Mouse (Mus musculus) midbrain, embryonic 12.5 days (tissue): ENCODE measurements at regions not wholly inside any gene's neighbourhood (a gene's known extent, or its start where the extent isn't known, plus 50 kb on each side); places are given as distances from the start of the nearest gene placed in this dataset.

ENCODE experiments used
- ATAC-seq: fragments of 200-750 bp; cut with Nextera tagmentation; 2 replicates; pipeline ENCODE4 v1.8.0; 2017; ENCODE audit warnings: low read depth, moderate TSS enrichment, moderate library complexity; ENCODE audit not compliant: low FRiP score
- H3K27ac ChIP-seq: fragments of 300-500 bp; sonication (generic); replicated peaks from 2 replicates; pipeline ENCODE4 v1.5.1; 2016; ENCODE audit warnings: mild to moderate bottlenecking
- H3K27me3 ChIP-seq: fragments of 300-500 bp; sonication (generic); 2 replicates; pipeline ENCODE4 v1.6.1; 2016; ENCODE audit warnings: mild to moderate bottlenecking
- H3K36me3 ChIP-seq: fragments of 300-500 bp; sonication (generic); 2 replicates; pipeline ENCODE4 v1.6.1; 2016
- H3K4me1 ChIP-seq: fragments of 300-500 bp; sonication (generic); 2 replicates; pipeline ENCODE4 v1.6.1; 2016
- H3K4me2 ChIP-seq: fragments of 300-500 bp; sonication (generic); replicated peaks from 2 replicates; pipeline ENCODE4 v1.6.1; 2016; ENCODE audit warnings: mild to moderate bottlenecking, moderate library complexity
- H3K4me3 ChIP-seq: fragments of 300-500 bp; sonication (generic); 2 replicates; pipeline ENCODE4 v1.5.1; 2016; ENCODE audit warnings: mild to moderate bottlenecking
- H3K9ac ChIP-seq: fragments of 300-500 bp; sonication (generic); replicated peaks from 2 replicates; pipeline ENCODE4 v1.6.1; 2016; ENCODE audit warnings: mild to moderate bottlenecking, moderate library complexity
- H3K9me3 ChIP-seq: fragments of 300-500 bp; sonication (generic); 2 replicates; pipeline ENCODE4 v1.6.1; 2016; ENCODE audit warnings: mild to moderate bottlenecking
- WGBS: fragments of 180-500 bp; shearing (Covaris S2); methylation state at CpG from one replicate; pipeline ENCODE4 v1.1.7; 2016; 5-methylcytosine and 5-hydroxymethylcytosine counted together

DNA sequence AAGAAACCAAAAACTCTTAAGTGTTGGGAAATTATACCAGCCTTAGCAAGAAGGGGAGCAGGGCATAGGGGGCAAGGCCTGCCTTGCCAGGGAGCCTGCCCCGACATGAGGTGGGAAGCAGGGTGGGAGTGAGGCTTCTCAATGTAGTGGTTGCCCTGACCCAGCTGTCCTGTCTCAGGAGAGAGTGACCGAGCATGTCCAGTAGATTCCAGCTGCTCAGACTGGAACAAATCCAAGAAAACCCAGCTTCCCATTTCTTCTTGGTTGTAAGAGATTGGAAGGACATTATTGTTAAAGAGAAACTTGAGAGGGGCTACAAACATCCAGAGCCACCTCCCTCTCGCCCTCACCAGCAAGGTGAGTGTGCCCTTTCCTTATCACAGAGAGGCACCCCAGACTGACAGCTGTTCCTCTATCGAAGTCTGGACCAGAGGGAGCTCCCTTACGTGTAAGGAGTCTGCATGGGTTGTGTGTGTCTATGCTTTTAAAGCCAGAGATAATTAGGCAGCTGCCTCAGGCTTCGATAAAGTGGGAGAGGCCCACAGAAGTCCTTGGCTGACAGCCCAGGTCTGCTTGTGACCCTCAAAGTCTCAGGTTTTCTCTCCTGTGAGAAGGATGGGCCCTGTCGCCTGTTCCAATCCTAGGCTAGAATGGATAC, 608.1 kb downstream of the Zfp706 start:
- 68% methylated on average over 7 of the region's 7 CpGs for WGBS
- Histone ChIP-seq H3K27ac (no peak overlapping the region), H3K27me3 (no peaks in the 10 kb centered on the region), H3K9me3 (no peaks in the 10 kb centered on the region), H3K4me1 (peaks cover 17% of the 10 kb centered on the region), H3K4me3 (no peak overlapping the region), H3K36me3 (no peaks in the 10 kb centered on the region), H3K9ac (no peak overlapping the region), H3K4me2 (no peak overlapping the region)
- ATAC-seq = no peak

DNA sequence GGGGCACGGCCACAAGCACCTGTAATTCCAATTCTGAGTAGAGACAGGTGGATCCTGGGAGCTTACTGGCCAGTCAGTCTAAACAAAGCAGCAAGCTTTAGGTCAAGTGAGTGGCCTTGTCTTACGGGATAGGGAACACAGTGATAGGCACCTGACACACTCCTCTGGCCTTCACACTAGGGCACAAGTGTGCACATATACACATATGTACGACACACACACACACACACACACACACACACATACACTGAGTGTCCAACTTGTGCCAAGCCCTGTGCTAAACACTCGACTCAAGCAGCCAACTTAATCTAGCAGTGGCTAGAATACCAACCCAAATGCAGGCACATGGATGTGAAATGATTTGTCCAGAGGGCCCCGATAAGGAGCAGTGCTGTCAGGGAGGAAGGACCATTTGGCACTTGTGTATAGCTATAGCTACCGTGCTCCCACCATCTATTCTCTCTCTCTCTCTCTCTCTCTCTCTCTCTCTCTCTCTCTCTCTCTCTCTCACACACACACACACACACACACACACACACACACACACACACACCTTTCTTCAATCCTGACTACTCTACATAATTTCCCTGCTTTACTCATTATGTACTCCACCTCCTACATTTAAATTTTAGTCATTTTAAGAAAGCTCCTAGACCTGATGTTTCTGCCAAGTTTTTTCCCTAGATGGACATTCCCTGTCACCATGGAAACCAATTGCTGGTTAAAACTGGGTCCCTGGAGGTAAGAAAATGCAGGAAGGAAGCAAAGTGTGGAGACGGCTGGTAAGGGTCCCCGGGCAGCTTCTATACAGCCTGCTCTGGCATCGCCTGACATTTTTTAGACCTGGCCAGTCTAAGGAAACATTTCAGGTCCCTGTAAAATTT, 609.2 kb downstream of the Zfp706 start:
- Histone ChIP-seq H3K27ac (no peak overlapping the region), H3K4me1 (peaks cover 17% of the 10 kb centered on the region), H3K9ac (no peak overlapping the region), H3K27me3 (no peaks in the 10 kb centered on the region), H3K9me3 (no peaks in the 10 kb centered on the region), H3K4me3 (no peak overlapping the region), H3K4me2 (no peak overlapping the region), H3K36me3 (no peaks in the 10 kb centered on the region)
- no peak for ATAC-seq
- WGBS = 77% methylated on average over 9 of the region's 9 CpGs

GRCm38 (mm10) chr15:36396791-36397190, 610.8 kb downstream of the Zfp706 start:
- H3K9me3 ChIP-seq = no peaks in the 10 kb centered on the region
- no peaks in the 10 kb centered on the region for H3K27me3 ChIP-seq
- 83% methylated on average over 6 of the region's 6 CpGs for WGBS
- ATAC-seq = no peak
- no peak overlapping the region for H3K4me3 ChIP-seq
- peaks cover 17% of the 10 kb centered on the region for H3K4me1 ChIP-seq
- H3K27ac ChIP-seq = no peak overlapping the region
- H3K4me2 ChIP-seq = no peak overlapping the region
- no peak overlapping the region for H3K9ac ChIP-seq
- H3K36me3 ChIP-seq = no peaks in the 10 kb centered on the region

GRCm38 (mm10) chr15:36396245-36396644, 611.3 kb downstream of the Zfp706 start:
- Histone ChIP-seq H3K4me1 (peaks cover 17% of the 10 kb centered on the region), H3K36me3 (no peaks in the 10 kb centered on the region), H3K9ac (no peak overlapping the region), H3K4me2 (no peak overlapping the region), H3K27me3 (no peaks in the 10 kb centered on the region), H3K4me3 (no peak overlapping the region), H3K27ac (no peak overlapping the region), H3K9me3 (no peaks in the 10 kb centered on the region)
- WGBS = 78% methylated on average over 2 of the region's 2 CpGs
- no peak for ATAC-seq

DNA sequence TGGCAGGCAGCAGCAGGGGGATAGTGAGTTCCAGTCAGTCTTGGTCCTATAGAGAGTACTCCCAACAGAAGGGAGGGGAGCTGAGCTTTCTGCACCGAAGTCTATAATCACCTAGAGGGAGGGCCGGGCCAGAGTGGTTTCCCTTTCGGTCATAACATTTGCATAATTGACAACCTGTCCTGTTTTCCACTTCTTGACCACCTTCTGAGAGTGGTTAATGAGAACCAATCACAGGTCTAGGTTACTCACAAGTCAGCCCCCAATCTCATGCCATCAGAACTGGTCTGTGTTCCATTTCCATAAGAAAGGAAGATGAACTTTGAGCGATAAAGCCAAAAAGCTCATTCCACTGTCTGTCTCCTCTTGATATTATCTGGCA, 611.9 kb downstream of the Zfp706 start:
- ATAC-seq = no peak
- Histone ChIP-seq H3K36me3 (no peaks in the 10 kb centered on the region), H3K27ac (no peak overlapping the region), H3K4me2 (no peak overlapping the region), H3K4me1 (peaks cover 15% of the 10 kb centered on the region), H3K9ac (no peak overlapping the region), H3K4me3 (no peak overlapping the region), H3K27me3 (no peaks in the 10 kb centered on the region), H3K9me3 (no peaks in the 10 kb centered on the region)
- WGBS = 73% methylated on average over 4 of the region's 4 CpGs

DNA sequence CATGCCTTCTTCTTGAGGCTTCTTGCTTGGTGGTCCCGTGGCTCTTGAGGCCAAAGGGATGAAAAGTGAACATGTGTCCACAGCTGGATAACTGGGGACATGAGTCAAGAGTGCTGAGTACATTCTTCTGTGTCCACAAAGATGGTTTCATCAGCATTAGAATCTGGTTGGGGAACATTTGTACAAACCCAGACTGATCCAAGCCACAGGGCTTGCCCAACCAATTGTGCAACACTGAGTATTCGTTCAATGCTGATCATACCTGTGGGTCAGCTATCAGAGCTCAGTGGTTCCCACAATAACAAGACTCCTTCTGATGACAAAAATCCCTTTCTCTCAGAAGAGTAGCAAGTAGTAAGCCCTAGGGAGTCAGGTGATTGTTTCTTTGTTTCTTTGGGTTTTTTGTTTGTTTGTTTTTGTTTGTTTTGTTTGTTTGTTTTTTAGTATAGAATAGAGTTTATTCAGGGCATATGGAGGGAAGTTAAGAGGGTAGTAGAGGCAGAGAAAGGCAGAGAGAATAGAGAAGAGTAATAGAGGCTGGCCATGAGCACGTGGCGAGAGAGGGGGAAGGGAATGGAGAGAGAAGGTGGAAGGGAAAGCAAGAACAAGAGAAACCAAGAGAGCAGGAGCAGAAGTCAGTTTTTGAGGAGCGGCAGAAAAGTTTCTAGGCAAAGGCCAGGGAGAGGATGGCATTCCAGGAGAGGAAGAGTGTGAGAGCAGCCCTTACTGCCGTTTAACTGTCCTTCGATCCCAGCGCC, 612.5 kb downstream of the Zfp706 start:
- no peak overlapping the region for H3K4me3 ChIP-seq
- 83% methylated on average over 8 of the region's 8 CpGs for WGBS
- H3K4me2 ChIP-seq = no peak overlapping the region
- no peaks in the 10 kb centered on the region for H3K27me3 ChIP-seq
- no peak overlapping the region for H3K9ac ChIP-seq
- H3K4me1 ChIP-seq = peaks cover 9% of the 10 kb centered on the region
- H3K27ac ChIP-seq = no peak overlapping the region
- ATAC-seq = no peak
- no peaks in the 10 kb centered on the region for H3K36me3 ChIP-seq
- H3K9me3 ChIP-seq = no peaks in the 10 kb centered on the region

DNA sequence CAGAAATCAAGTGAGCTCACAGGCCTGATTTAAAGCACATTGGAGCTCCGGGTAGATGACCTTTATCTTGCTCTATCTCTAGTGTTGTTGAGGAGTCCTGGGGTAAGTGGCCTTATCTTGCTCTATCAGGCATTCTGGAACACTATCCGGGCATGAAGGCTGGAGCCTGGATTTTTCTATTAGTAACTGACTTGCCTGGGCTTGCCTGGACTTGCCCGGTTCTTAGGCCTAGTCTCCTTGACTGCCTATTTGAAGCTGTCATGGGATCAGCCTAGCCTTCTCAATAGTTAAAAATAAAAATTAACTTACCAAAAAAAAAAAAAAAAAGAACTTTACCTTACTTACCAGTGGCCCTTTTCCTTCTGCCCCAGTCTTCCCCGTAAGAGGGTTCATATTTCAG, 617.8 kb downstream of the Zfp706 start:
- no peaks in the 10 kb centered on the region for H3K4me1 ChIP-seq
- no peak overlapping the region for H3K4me3 ChIP-seq
- H3K4me2 ChIP-seq = no peak overlapping the region
- no peaks in the 10 kb centered on the region for H3K27me3 ChIP-seq
- 86% methylated on average over 4 of the region's 4 CpGs for WGBS
- H3K9ac ChIP-seq = no peak overlapping the region
- no peaks in the 10 kb centered on the region for H3K36me3 ChIP-seq
- ATAC-seq = no peak
- H3K27ac ChIP-seq = no peak overlapping the region
- no peaks in the 10 kb centered on the region for H3K9me3 ChIP-seq

DNA sequence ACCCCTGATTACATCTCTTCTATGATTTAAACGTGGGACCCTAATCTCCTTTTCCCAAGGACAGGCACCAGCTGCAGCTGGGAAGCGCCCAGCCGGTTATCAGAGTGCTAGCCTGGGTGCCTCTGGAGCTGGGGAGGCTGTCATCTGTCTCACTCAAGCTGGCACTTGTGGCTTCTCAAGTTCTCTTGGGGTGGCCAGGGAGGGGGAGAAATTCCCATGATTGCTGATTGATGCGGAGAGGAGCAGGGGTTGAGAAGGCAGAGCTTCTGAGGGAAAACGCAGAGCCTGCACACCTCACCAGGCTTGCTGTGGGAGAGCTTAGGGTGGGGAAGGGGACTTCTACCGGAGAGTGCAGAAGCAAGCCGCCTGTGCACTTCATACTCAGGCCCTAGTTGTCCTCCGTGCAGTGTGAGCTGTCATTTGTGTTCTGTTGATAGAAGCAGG, 626.3 kb downstream of the Zfp706 start:
- Histone ChIP-seq H3K4me1 (peaks cover 3% of the 10 kb centered on the region; the same call in 1 of the 2 replicates), H3K27me3 (peaks cover 10% of the 10 kb centered on the region), H3K4me2 (peak overlapping the region; percentile 30), H3K36me3 (no peaks in the 10 kb centered on the region), H3K27ac (no peak overlapping the region), H3K4me3 (0 out of 2 replicates have a peak overlapping the region, but pooled peaks have one; percentile 10), H3K9ac (no peak overlapping the region), H3K9me3 (no peaks in the 10 kb centered on the region)
- ATAC-seq = no peak
- WGBS = 4% methylated on average over 8 of the region's 8 CpGs

GRCm38 (mm10) chr15:36380461-36381227, 626.9 kb downstream of the Zfp706 start:
- Histone ChIP-seq H3K36me3 (no peaks in the 10 kb centered on the region), H3K27me3 (peaks cover 10% of the 10 kb centered on the region), H3K4me2 (peak overlapping the region; percentile 30), H3K9ac (no peak overlapping the region), H3K4me1 (peaks cover 3% of the 10 kb centered on the region; the same call in 1 of the 2 replicates), H3K4me3 (0 out of 2 replicates have a peak overlapping the region, but pooled peaks have one; percentile 10), H3K9me3 (no peaks in the 10 kb centered on the region), H3K27ac (no peak overlapping the region)
- WGBS = 8% methylated on average over 17 of the region's 17 CpGs
- no peak for ATAC-seq

DNA sequence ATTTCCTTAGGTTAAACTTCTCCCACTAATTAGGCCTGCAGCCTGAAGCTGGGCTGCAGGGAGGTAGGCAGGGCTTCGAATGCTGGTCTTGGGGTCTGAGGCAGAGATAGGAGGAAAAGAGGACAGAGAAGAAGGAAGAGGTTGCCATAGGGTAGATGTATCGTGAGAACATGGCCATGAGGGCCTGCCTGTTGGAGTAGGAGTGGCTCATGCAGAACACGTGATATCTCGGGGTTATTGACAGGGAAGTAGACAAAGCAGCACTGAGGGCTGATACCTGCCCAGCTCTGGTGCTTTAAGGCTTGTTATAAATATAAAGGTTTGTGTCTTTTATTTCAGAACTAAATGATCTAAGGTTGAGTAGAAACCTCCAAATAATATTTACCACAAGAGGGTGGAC, 628.9 kb downstream of the Zfp706 start:
- WGBS = 88% methylated on average over 4 of the region's 4 CpGs
- H3K4me1 ChIP-seq = peaks cover 18% of the 10 kb centered on the region
- H3K9ac ChIP-seq = no peak overlapping the region
- H3K4me2 ChIP-seq = no peak overlapping the region
- no peak for ATAC-seq
- H3K9me3 ChIP-seq = no peaks in the 10 kb centered on the region
- no peak overlapping the region for H3K4me3 ChIP-seq
- peaks cover 28% of the 10 kb centered on the region for H3K27me3 ChIP-seq
- no peaks in the 10 kb centered on the region for H3K36me3 ChIP-seq
- no peak overlapping the region for H3K27ac ChIP-seq

DNA sequence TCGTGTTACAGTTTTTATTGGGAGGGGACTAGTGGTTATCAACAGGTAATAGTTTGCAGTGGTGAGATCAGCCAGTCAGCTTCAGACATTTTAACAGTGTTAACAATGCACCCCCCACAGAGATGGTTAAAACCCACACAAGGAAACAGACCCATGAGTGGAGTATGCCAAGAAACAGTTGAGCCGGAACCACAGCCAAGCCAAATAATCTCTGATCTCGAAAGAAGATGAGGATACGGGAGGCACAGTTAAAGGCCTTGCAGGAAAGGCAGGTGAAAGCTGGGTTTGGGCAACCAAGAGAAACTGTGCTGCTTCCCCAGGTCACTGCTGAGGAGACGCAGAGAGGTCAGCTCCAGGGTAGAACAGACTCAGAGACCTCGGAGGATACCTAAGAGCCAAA, 631.0 kb downstream of the Zfp706 start:
- Histone ChIP-seq H3K9ac (no peak overlapping the region), H3K27me3 (peaks cover 27% of the 10 kb centered on the region), H3K4me2 (no peak overlapping the region), H3K36me3 (no peaks in the 10 kb centered on the region), H3K27ac (no peak overlapping the region), H3K4me1 (peaks cover 18% of the 10 kb centered on the region), H3K9me3 (no peaks in the 10 kb centered on the region), H3K4me3 (no peak overlapping the region)
- no peak for ATAC-seq
- 75% methylated on average over 6 of the region's 6 CpGs for WGBS
